Mouse (Mus musculus) thymus, postnatal 10 days (tissue): ENCODE results near the gene Megf6.

ENCODE experiments used
- DNase-seq, 2 experiments: peaks; one replicate each; pipeline ENCODE4 v3.0.0; 2021; ENCODE audit warnings: low spot score in 2 of 2

The Megf6 gene

DNA sequence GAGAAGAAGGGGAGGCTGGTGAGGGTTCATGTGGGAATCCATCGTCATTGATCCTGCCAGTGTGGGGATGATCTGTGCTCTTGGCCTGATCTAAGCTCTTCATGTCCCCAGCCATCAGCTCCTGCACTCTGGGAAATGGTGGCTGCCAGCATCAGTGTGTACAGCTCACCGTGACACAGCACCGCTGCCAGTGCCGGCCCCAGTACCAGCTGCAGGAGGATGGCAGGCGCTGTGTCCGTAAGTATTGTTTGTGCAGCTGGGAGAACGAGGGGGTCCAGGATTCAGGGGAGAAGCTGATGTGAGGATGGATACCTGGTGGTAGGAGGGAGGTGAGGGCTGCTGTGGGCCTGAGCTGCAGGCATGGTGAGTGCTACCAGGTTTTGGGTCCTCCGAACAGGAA is 78.8 kb downstream of the Megf6 start:
- no peak for DNase-seq

DNA sequence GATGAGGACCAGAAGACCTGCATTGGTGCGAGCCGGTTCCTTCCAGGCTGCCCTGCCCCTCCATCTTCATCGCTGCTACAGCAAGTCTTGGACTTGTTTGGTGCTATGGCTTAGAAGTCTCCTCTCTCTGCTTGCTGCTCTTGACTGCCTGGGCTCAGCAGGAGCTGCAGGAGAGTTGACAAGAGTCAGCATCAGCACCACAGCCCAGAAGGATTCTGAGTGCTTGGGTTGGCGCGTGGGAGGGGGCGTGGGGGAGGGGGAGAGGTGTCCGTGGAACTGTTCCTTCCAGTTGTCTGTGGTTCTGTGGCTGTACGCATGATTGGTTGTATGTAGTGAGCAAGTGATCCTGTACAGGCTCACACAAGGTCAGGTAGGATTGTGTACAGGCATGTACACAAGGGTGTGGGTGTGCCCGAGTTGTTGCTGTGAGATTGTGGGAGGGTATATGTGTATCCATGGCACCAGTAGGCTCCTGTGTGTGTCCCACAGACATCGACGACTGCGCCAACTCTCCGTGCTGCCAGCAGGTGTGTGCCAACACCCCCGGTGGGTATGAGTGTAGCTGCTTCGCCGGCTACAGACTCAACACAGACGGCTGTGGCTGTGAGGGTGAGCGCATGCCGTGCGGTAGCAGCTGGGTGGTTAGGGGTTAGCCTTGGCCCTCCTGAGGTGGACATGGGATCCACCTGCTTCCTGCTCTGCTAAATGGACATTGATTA is 82.2 kb downstream of the Megf6 start:
- no peak for DNase-seq

DNA sequence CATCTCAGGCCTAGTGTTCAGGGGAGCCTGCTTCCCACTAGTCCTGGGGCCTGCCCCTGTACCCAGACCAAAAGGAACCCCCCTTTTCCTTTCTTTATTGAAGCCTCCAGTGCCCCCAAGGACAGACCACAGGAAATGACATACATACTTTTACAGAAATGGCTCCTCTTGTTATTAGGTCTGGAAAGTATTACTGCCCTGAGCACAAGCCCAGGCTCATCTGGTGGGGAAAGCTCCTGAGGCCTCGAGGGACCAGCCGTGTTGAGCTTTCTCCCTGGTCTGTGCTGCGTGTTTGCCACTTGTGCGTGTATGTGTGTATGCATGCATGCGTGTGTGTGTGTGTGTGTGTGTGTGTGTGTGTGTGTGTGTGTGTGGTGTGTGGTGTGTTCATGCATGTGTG is 90.2 kb downstream of the Megf6 start:
- DNase-seq: no peak

DNA sequence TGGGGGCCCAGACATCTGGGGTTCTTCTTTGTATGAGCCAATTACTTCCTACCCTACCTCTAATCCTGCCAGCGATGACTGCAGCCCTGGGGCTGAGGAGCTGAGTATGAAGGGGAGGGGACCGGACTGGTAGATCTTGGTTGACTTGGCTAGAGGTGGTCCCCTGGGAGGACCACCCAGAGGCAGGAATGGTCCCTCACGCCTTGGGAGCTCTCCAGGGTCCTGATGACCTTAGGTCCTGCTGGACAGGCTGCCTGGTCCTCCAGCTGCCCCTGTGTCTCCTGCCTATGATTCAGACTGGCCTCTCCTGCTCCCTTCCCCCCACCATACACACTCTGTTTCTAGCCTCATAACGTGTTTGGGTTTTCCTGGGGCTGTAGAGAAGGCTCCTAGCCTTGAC is 91.5 kb downstream of the Megf6 start:
- DNase-seq: no peak

DNA sequence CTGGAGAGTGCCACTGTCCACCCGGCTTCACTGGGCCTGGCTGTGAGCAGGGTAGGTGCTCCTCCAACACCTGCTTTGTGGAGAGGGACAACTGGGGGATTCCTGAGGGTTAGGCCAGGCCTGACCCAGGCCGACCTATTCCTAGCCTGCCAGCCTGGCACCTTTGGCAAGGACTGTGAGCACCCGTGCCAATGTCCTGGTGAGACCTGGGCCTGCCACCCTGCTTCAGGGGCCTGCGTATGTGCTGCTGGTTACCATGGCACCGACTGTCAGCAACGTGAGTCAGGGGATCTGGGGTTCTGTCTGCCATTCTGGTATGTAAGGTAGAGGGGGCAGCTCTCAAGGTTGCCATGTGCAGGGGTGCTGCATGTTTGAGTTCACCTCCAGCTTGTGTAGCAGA is 97.0 kb downstream of the Megf6 start:
- DNase-seq: no peak

DNA sequence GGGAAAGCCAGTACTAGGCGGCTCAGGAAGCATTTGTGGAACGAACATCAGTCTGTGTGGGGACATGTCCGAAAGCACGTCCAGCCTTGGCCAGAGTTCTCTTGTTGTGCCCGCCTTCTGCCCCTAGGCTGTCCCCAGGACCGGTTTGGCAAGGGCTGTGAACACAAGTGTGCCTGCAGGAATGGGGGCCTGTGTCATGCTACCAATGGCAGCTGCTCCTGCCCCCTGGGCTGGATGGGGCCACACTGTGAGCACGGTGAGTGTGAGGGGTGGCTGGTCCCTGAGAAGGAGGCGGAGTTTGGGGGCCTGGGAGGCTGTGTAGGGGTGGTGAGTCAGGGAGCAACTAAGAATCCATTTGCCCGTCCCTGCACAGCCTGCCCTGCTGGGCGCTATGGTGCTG is 99.0 kb downstream of the Megf6 start:
- DNase-seq: no peak

DNA sequence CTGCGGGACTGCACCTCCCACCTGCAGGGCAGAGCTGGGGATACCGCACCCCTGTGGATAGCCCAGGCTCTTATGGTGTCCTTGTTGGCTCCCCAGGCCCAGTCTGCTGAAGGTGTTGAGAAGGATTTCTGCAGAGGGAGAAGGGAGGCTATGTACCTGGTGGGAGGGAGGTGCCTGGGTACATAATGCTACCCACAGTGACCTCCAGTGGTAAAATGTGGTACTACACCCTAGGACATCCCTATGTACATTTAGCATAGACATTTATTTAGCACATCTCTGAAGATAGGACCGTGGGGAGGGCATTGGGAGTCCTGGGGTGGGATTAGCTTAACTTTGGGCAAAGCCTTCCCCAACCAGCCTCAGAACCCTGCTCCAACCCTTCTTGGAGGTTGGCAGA is 102.5 kb downstream of the Megf6 start:
- DNase-seq: peak in 1 of 2 experiments; percentile 40

DNA sequence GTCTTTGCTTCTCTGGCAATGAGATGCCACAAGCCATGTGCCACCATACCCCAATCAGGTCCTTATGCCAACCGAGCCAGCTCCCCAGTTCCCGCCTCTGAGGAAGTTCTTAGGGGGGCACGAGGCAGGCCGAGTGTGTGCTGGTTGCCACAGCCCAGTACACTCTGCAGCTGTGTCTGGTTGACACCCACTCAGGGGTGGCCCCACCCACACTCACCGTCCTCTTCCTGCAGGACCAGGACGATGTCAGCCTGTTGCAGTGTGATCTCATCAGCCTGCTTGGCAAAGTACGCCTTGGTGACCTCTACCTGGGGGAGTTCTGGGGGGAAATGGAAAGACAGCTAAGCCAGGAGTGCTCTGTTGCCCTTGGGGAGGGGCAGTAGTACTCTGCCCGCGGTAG is 109.0 kb downstream of the Megf6 start:
- no peak for DNase-seq

DNA sequence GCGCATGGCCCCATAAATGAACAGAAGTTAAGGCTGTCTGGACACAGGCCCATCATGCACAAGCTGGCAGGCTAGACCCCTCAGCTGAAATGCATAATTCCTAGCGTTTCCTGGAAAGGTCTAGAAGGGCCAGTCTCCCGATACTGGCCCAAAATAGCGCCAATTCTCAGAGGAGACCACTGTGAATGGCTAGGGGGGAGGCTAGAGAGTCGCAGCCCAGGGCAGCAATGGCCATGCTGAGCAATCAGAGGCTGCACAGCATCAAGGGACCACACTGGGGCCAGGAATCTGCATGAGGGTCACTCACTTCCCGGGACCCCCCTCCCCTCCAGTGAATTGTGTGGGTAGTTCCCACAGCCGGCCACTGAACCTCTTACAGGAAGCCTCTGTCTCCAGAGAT is 113.1 kb downstream of the Megf6 start:
- DNase-seq: no peak

DNA sequence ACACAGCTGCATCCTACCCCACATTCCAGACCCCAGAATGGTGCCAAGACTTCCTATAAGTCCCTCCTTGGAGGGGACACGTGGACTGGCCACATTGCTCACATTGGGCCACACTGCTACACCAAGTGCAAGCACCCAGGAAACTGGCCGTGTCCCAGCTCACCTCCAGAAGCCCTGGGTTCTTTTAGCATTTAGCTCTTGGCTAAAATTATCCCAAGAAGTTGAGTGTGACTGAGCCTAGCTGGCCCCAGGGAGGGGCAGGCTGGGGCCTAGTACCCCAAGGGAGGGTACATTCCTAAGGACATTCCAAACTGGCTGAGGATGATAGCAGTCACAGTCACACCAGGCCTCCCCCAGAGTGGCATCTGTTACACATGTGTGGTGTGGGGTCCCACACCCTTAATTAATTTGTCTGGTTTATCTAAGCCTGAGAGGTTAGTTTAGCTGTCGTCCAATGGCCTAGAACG is 123.2 kb downstream of the Megf6 start:
- no peak for DNase-seq

DNA sequence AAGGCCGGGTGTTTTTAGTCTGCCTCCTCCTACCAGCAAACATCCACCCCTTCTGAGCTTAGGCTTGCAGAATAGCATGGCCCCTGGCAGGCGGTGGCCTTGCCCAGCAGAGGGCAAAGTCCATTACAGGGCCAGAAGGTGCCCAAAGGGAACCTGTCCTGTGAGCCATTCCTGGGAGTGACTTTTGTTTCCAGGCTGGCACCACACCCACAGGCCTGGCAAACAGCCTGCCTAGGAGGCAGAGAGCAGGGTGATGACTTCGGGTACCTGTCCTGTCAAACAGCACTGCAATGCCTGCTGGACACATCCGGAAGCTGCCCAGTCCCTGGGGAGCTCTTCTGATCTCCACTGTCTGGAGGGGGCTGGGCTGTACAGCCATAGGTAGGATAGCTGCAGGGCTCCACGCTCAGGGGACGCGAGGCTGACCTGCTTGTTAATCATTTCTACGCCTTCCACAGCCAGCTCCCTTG is 123.8 kb downstream of the Megf6 start:
- DNase-seq: no peak

DNA sequence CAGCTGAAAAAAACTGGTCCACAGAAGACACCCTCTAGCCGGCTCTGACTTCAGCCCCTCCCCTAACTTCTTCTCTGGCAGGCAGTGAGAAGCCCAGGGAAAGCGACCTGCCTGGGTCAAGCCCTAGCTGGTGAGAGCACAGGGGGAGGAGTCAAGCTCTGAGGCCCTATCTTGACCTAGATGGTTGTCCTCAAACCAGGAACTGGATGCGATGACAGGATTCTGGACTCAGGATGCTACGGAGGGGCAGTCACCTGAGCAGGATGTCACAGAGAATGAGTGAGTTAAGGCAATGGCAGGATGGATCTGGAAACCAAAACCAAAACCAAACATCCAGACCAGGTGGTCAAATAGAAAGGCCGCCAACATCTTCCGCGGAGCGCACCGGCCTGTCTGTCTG is 127.2 kb downstream of the Megf6 start:
- no peak for DNase-seq

DNA sequence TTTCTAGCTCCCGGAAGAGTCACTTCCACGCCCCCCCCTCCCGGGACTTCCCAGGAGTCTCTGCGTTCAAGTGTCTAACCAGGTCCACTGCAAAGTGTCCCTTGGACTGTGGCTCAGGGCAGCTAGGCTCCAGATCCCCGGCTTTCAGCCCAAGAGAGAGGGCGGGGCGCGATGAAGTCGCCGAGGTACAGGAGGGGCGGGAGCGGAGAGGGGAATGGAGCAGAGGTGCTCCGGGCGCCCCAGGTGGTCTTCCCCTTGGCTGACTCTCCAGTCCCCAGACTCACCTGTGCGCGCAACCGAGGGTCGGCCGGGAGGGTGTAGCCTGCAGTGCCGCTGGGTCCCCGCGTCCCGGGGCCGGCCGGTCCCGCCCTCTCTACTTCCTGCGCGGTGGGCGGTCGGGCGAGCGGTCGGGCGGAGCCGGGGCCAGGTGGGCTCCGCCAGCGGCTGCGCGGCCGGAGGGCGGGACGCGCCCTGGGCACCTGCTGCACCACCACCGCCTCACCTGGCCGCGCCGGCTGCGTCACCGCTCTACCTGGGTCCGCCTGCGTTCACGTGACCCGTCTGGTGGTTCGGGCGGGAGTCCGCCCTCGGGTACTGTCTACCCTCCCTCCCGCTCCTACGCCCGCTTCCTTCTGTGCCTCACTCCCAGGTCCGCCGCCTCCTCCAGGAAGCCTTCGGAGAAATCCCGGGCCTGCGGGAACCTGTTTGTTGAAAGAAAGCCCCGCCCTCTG is 129.2 kb downstream of the Megf6 start:
- no peak for DNase-seq

DNA sequence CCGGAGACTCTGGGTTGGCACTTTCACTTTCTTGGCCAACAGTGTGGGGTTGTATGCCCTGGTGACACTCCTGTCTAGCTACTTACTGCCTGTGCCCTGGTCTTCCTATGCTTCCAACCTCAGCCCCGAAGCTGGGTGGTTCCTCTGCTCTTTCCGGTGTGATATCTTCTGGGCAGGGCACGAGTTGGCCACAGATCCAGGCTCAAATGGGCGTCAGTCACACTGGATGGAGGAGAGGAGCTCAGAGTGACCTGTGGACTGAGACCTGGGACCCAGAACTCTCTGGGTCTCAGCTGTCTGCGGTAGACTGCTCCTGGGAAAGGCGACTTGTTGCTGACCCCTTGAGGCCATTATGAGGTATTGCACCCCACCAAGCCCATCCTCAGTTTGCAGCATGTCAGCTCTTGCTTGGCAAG is 130.9 kb downstream of the Megf6 start, which contains the start of gene Arhgef16:
TSS of gene Arhgef16 (minus strand) at position 211 of the 416 bp plus-strand sequence.
- peak in 1 of 2 experiments; percentile 18 for DNase-seq

DNA sequence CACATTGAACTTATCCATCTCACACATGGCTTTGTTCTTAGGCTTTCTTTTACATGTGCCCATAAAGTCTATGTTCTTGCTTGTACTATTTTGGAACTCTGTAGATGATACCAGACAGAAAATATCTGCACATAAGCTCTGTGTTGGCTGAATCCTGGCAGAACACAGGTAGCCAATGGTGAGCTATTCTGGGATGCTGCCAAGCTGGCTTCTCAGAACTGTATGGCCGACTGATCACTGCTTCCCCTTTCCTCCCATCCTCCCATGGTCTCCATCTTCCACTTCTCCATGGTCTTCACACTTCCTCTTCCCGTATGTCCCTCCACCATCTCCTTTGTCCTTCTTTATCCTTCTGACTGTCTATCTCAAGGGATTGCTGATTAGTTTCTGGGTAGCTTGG is 138.6 kb downstream of the Megf6 start:
- no peak for DNase-seq

DNA sequence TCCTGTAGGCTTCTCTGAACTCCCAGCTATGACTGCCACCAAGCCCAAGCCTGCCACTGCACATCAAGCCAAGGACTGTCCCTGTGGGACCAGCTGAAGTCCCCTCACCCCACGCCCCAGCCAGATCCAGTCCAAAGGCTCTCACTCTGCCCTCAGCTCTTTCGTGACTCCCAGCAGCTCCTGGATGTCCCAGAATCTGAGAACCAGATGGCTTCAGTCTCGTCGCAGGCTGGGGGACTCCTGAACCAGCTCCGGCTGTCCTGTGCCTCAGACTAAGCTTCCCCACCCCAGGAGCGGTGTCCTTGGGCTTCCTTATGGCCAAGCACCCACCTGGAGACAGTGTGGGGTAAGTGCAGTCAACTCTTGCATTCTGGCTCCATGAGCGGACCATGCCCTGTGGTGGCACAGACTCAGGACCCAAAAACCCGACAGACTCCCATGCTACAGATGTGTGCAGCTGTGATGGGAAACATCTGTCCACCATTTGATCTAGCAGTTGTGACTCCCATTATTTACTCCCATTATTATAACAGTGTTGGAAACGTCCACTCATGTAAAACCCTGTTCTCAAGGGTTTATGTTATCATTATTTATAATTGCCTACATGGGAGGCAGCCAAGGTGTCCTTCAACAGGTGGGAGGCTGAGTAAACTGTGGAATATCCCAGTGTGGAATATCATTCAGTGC is 140.2 kb downstream of the Megf6 start:
- no peak for DNase-seq

DNA sequence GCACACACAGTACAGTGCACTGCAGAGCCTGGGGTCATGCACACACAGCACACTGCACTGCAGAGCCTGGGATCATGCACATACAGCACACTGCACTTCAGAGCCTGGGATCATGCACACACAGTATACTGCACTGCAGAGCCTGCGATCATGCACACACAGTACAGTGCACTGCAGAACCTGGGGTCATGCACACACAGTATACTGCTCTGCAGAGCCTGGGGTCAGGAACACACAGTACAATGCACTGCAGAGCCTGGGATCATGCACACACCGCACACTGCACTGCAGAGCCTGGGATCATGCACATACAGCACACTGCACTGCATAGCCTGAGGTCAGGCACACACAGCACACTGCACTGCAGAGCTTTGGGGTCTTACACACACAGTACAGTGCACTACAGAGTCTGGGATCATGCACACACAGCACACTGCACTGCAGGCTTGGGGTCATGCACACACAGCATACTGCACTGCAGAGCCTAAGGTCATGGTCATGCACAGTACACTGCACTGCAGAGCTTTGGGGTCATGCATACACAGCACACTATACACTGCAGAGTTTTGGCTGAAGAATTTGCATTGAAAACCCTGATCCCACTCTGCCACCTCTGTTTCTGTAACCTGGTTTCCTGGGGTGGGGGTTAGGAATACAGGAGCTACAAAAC is 141.7 kb downstream of the Megf6 start:
- DNase-seq: no peak

DNA sequence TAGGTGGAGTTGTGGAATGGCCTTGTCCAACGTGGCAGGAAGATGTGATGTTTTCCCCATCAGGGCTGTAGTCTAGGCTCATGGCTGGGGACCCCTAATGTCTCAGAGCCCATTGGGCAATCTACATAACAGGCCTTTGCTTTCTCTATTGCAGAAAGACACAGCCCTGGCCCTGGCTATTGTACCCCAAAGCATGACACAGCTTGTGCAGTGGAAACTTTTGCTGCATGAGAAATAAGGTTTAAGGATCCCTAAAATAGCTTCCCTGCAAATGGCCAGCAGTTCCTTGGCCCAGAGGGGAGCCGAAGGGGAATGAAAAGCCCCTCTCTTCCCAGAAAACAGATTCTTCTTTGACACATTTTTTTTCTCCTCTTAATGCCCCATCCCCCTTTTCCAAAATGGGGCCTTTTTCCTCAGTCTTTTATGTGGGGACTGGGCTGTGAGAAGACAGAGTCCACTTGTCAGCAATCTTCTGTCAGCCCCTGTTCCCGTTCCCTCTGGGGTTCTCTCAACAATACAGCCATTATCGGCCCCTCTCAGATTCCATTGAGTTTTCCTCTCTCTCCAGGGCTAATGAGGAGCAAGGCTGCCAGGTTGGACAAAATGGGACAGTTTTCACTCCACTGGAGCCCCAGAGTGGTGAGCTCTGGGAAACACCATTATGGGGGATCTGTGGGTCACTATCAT is 142.5 kb downstream of the Megf6 start:
- DNase-seq: no peak

DNA sequence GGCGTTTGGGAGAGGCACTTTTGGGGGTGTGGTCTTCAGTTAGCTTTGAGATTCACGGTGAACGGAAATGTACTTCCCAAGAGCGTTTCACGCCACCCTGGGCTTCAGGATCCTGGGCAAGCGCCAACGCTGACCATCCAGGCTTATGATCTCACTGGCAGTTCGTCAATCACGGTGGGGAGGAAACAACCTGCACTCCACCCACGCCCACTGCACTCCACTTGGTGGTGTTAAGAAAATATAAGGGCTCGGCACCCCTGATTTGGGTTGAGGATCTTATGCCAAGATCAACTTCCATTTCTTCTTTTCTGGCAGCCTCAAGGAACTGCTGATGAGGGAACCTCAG is 143.1 kb downstream of the Megf6 start:
- no peak for DNase-seq
